Mouse (Mus musculus): Measurements from ENCODE around the gene Pnkd.

GRCm38 (mm10) chr1:74275015-74275414 lies 9.7 kb upstream of the Pnkd start:
- no peak for TF ChIP-seq POLR2A (IDR thresholded peaks at IDR 0.05; ENCODE audit: insufficient read depth, low read length)
- no peak for TF ChIP-seq CTCF (IDR thresholded peaks at IDR 0.05; ENCODE audit: low read depth, low read length)
- TF ChIP-seq EP300 (IDR thresholded peaks at IDR 0.05; ENCODE audit: insufficient read depth, low read depth, low read length) = no peak

Data from ES-Bruce4 (cell line).